Comparison of ENCODE assay signal across 19 mouse cellular contexts in genomic region chr3:58677615-58678014, GRCm38 (mm10). TPM values are rescaled to one million over a fixed set of nuclear protein-coding genes. Genes with fewer than 3 reads are reported as not detected.
DNase-seq lines count a peak whose midpoint lies in the region; ATAC-seq and TF ChIP-seq lines count a peak whose summit lies in the region.
"Had no signal": no experiment of that assay in that cellular context is flagged by ENCODE, and none has a peak within 500 bp of the region (broad histone marks: within the 10 kb centered on the region; RNA-seq: fewer than 3 reads in every experiment).

No protein-coding gene starts in this region.

- H3K9ac ChIP-seq in embryonic facial prominence, embryonic 14.5 days (ENCODE audit: low read depth, low read length): no peak overlapping the region
- H3K9ac ChIP-seq in CH12.LX (ENCODE audit: insufficient read depth, low read depth): peak overlapping the region; percentile 18; the same call in 1 of the 2 replicates
- H3K9ac ChIP-seq in limb, embryonic 13.5 days: no peak overlapping the region; the same call in 1 of the 2 replicates
- H3K9ac ChIP-seq: embryonic facial prominence, embryonic 13.5 days; liver, embryonic 12.5 days had no signal

- intact Hi-C loops in left cerebral cortex, postnatal 4 days (cut with DNase I): no loop called here
- intact Hi-C loops in left cerebral cortex, postnatal 25 days (cut with DNase I): no loop called here

- peaks cover 91% of the 10 kb centered on the region for H3K79me2 ChIP-seq in CH12.LX (replicated peaks; ENCODE audit: control insufficient read depth, extremely low read depth, insufficient read depth, poor library complexity, severe bottlenecking)

- 47% methylated on average over 3 of the region's 3 CpGs for WGBS in embryonic facial prominence, embryonic 14.5 days
- 57% methylated on average over 3 of the region's 3 CpGs for WGBS in embryonic facial prominence, embryonic 10.5 days
- 39% methylated on average over 3 of the region's 3 CpGs for WGBS in limb, embryonic 13.5 days

- dilution Hi-C loops in CH12.LX (cut with MboI; ENCODE audit: extremely low pct_ligation_motif_present, extremely low pct_unique_long_range_greater_than_20kb, low sequenced_read_pairs): no loop called here

- TF ChIP-seq POLR2A in CH12.LX (IDR thresholded peaks at IDR 0.05; ENCODE audit: low read depth, low read length): no peak

- 0 out of 2 replicates have a peak, but pooled peaks cover 12% of the 10 kb centered on the region for H3K36me3 ChIP-seq in embryonic facial prominence, embryonic 14.5 days (ENCODE audit: control insufficient read depth, insufficient read depth, low read length)
- H3K36me3 ChIP-seq in embryonic facial prominence, embryonic 10.5 days (replicated peaks): 0 out of 2 replicates have a peak, but pooled peaks cover 5% of the 10 kb centered on the region
- peaks cover 62 to 78% of the 10 kb centered on the region in 2 experiments for H3K36me3 ChIP-seq in CH12.LX (replicated peaks in 1 of 2; ENCODE audit: control insufficient read depth in 1 of 2, insufficient read depth in 1 of 2, low read length in 1 of 2)
- H3K36me3 ChIP-seq in limb, embryonic 13.5 days: peaks cover 21% of the 10 kb centered on the region

- ATAC-seq in embryonic facial prominence, embryonic 14.5 days (ENCODE audit: low read depth): peak; percentile 66; the same call in 1 of the 2 replicates
- ATAC-seq in limb, embryonic 13.5 days (ENCODE audit: low FRiP score, low read depth): peak; percentile 63; the same call in 1 of the 2 replicates
- ATAC-seq: liver, embryonic 12.5 days had no signal

- in situ Hi-C loops in CH12.LX (cut with MboI; ENCODE audit: low pct_ligation_motif_present, low pct_unique_long_range_greater_than_20kb, low sequenced_read_pairs): loop anchor here (25.0 kb wide), 1 partner anchor 265 kb away; the partner anchor contains the start of gene Tsc22d2

- TF ChIP-seq CTCF in CH12.LX (conservative IDR thresholded peaks at IDR 0.05 in 1 of 2, IDR thresholded peaks at IDR 0.05 in 1 of 2; ENCODE audit: low read depth in 2 of 2, low read length in 2 of 2): no peak

- no peaks in the 10 kb centered on the region for H3K9me3 ChIP-seq in embryonic facial prominence, embryonic 14.5 days (ENCODE audit: control insufficient read depth, low read length)
- no peaks in the 10 kb centered on the region for H3K9me3 ChIP-seq in embryonic facial prominence, embryonic 10.5 days
- no peaks in the 10 kb centered on the region for H3K9me3 ChIP-seq in CH12.LX (replicated peaks; ENCODE audit: low read length)
- H3K9me3 ChIP-seq in limb, embryonic 13.5 days: no peaks in the 10 kb centered on the region
- H3K9me3 ChIP-seq: embryonic facial prominence, embryonic 13.5 days; liver, embryonic 12.5 days; megakaryocyte, embryonic 14.5 days had no signal

- DNase-seq in embryonic facial prominence, embryonic 14.5 days (ENCODE audit: low spot score): no peak
- no peak for DNase-seq in embryonic facial prominence, embryonic 10.5 days (ENCODE audit: low spot score)
- peak; percentile 32 for DNase-seq in left cerebral cortex, postnatal 4 days
- DNase-seq in left cerebral cortex, postnatal 25 days (ENCODE audit: low spot score in 2 of 2): no peak
- no peak for DNase-seq in CH12.LX (ENCODE audit: extremely low read depth)
- no peak for DNase-seq in frontal cortex, postnatal 25 days (ENCODE audit: low spot score in 2 of 2)
- DNase-seq in kidney, postnatal 14 days: no peak
- DNase-seq: cerebellum, postnatal 36 days; thymus, postnatal 14 days had no signal

- no peaks in the 10 kb centered on the region for H3K27me3 ChIP-seq in embryonic facial prominence, embryonic 14.5 days (replicated peaks; ENCODE audit: control insufficient read depth, insufficient read depth, low read length)
- H3K27me3 ChIP-seq in embryonic facial prominence, embryonic 10.5 days (replicated peaks; ENCODE audit: low read depth, poor library complexity, severe bottlenecking): no peaks in the 10 kb centered on the region
- no peaks in the 10 kb centered on the region for H3K27me3 ChIP-seq in CH12.LX (replicated peaks)
- no peaks in the 10 kb centered on the region for H3K27me3 ChIP-seq in limb, embryonic 13.5 days
- H3K27me3 ChIP-seq: embryonic facial prominence, embryonic 13.5 days; liver, embryonic 12.5 days; megakaryocyte, embryonic 14.5 days had no signal

- TF ChIP-seq RAD21 in CH12.LX (IDR thresholded peaks at IDR 0.05; ENCODE audit: low read depth, low read length): no peak

- peaks cover 22% of the 10 kb centered on the region; the same call in 1 of the 2 replicates for H3K4me1 ChIP-seq in embryonic facial prominence, embryonic 14.5 days (ENCODE audit: control insufficient read depth, insufficient read depth, low read length)
- H3K4me1 ChIP-seq in embryonic facial prominence, embryonic 10.5 days: peaks cover 32% of the 10 kb centered on the region
- H3K4me1 ChIP-seq in CH12.LX (ENCODE audit: control insufficient read depth in 1 of 2, insufficient read depth in 2 of 2): peaks cover 31 to 95% of the 10 kb centered on the region in 2 experiments
- peaks cover 46% of the 10 kb centered on the region for H3K4me1 ChIP-seq in limb, embryonic 13.5 days
- H3K4me1 ChIP-seq: liver, embryonic 12.5 days had no signal

- H3K4me2 ChIP-seq in embryonic facial prominence, embryonic 14.5 days (ENCODE audit: low read depth, low read length): no peak overlapping the region
- peak overlapping the region; percentile 48 for H3K4me2 ChIP-seq in CH12.LX (ENCODE audit: insufficient read depth, low read depth, poor library complexity, severe bottlenecking)
- no peak overlapping the region for H3K4me2 ChIP-seq in limb, embryonic 13.5 days (replicated peaks)
- H3K4me2 ChIP-seq: embryonic facial prominence, embryonic 13.5 days; liver, embryonic 12.5 days had no signal

- TF ChIP-seq EP300 in CH12.LX (IDR thresholded peaks at IDR 0.05; ENCODE audit: low read length): no peak

- no peak overlapping the region for H3K4me3 ChIP-seq in embryonic facial prominence, embryonic 14.5 days (ENCODE audit: low read depth, low read length)
- H3K4me3 ChIP-seq in embryonic facial prominence, embryonic 10.5 days: no peak overlapping the region
- no peak overlapping the region for H3K4me3 ChIP-seq in CH12.LX (replicated peaks in 1 of 3; ENCODE audit: low read depth in 2 of 3, low read length in 2 of 3, poor library complexity in 1 of 3)
- H3K4me3 ChIP-seq in limb, embryonic 13.5 days: no peak overlapping the region
- H3K4me3 ChIP-seq: embryonic facial prominence, embryonic 13.5 days; liver, embryonic 12.5 days; megakaryocyte, embryonic 14.5 days had no signal

- H3K27ac ChIP-seq in embryonic facial prominence, embryonic 14.5 days (replicated peaks; ENCODE audit: low read depth, low read length): no peak overlapping the region
- H3K27ac ChIP-seq in embryonic facial prominence, embryonic 10.5 days (replicated peaks): no peak overlapping the region; the same call in 1 of the 2 replicates
- peak overlapping the region; percentile 24; the same call in 1 of the 2 replicates for H3K27ac ChIP-seq in CH12.LX (ENCODE audit: insufficient read depth, low read depth)
- H3K27ac ChIP-seq in limb, embryonic 13.5 days: no peak overlapping the region
- H3K27ac ChIP-seq: embryonic facial prominence, embryonic 13.5 days; liver, embryonic 12.5 days had no signal

TF ChIP-seq in CH12.LX, 34 proteins besides CTCF, POLR2A, EP300 and RAD21:
- TF ChIP-seq NELFE (IDR thresholded peaks at IDR 0.05; ENCODE audit: low read depth, low read length): no peak
- TF ChIP-seq PAX5 (IDR thresholded peaks at IDR 0.05; ENCODE audit: low read length): no peak
- no peak for TF ChIP-seq MAX (IDR thresholded peaks at IDR 0.05; ENCODE audit: low read length)
- TF ChIP-seq MXI1 (IDR thresholded peaks at IDR 0.05; ENCODE audit: low read depth, low read length): no peak
- no peak for TF ChIP-seq MAFK (IDR thresholded peaks at IDR 0.05; ENCODE audit: insufficient replicate concordance, low read length)
- TF ChIP-seq E2F4 (IDR thresholded peaks at IDR 0.05; ENCODE audit: insufficient replicate concordance, low read depth, low read length): no peak
- no peak for TF ChIP-seq CHD2 (IDR thresholded peaks at IDR 0.05; ENCODE audit: low read length)
- TF ChIP-seq USF1 (IDR thresholded peaks at IDR 0.05; ENCODE audit: low read depth, low read length): no peak
- TF ChIP-seq HCFC1 (IDR thresholded peaks at IDR 0.05; ENCODE audit: low read depth, low read length): no peak
- no peak for TF ChIP-seq TBP (conservative IDR thresholded peaks at IDR 0.05; ENCODE audit: low read depth, low read length)
- no peak for TF ChIP-seq IRF4 (IDR thresholded peaks at IDR 0.05; ENCODE audit: low read depth, low read length)
- no peak for TF ChIP-seq ZNF384 (IDR thresholded peaks at IDR 0.05; ENCODE audit: low read depth, low read length)
- no peak for TF ChIP-seq JUND (conservative IDR thresholded peaks at IDR 0.05; ENCODE audit: low read depth, low read length)
- TF ChIP-seq BHLHE40 (IDR thresholded peaks at IDR 0.05; ENCODE audit: low read depth, low read length): no peak
TF ChIP-seq in CH12.LX: peak in this region for 0.

RNA-seq across cellular contexts. Expression of gene Siah2, which starts 14.6 kb away (rescaled TPM):
- 7.8 and 9.0 TPM in 2 replicates for polyA plus RNA-seq in embryonic facial prominence, embryonic 14.5 days (2014; fragmentation: Nextera tagmentation; extraction: Ambion mirVana)
- 2.1 and 2.7 TPM in 2 replicates for polyA plus RNA-seq in embryonic facial prominence, embryonic 10.5 days (2016; fragmentation: Nextera tagmentation; extraction: Ambion mirVana)
- total RNA-seq in left cerebral cortex, postnatal 4 days (2021): 10 to 100 TPM; 19.4 to 23.2 TPM
- total RNA-seq in left cerebral cortex, postnatal 25 days (2021): 10 to 100 TPM; 18.0 to 18.7 TPM
- total RNA-seq in CH12.LX (2012; rRNA removed) (125 and 140 TPM in 2 replicates), CH12.LX (2014; rRNA removed) (119 and 142 TPM in 2 replicates)
- polyA plus RNA-seq in CH12.LX (2012; ENCODE audit: insufficient read length, low read depth): 99.0 and 104 TPM in 2 replicates
- polyA plus RNA-seq in limb, embryonic 13.5 days (2015; fragmentation: Nextera tagmentation; extraction: Ambion mirVana): 5.9 and 6.4 TPM in 2 replicates

RNA-seq across cellular contexts. Expression of gene Erich6, which starts 40.6 kb away (rescaled TPM):
- polyA plus RNA-seq in embryonic facial prominence, embryonic 14.5 days (2014; fragmentation: Nextera tagmentation; extraction: Ambion mirVana): 0.07 and 0.09 TPM in 2 replicates
- polyA plus RNA-seq in embryonic facial prominence, embryonic 10.5 days (2016; fragmentation: Nextera tagmentation; extraction: Ambion mirVana): not detected in 2 replicates
- under 1 TPM; 0.56 to 0.72 TPM for total RNA-seq in left cerebral cortex, postnatal 4 days (2021)
- total RNA-seq in left cerebral cortex, postnatal 25 days (2021): 1 to 10 TPM; 1.1 to 1.5 TPM
- not detected in 2 replicates for total RNA-seq in CH12.LX (2012; rRNA removed)
- total RNA-seq in CH12.LX (2014; rRNA removed): not detected in 2 replicates
- polyA plus RNA-seq in CH12.LX (2012; ENCODE audit: insufficient read length, low read depth): 0.11 TPM in 1 of 2 replicates, not detected in the other
- polyA plus RNA-seq in limb, embryonic 13.5 days (2015; fragmentation: Nextera tagmentation; extraction: Ambion mirVana): not detected in 2 replicates
- total RNA-seq: adrenal gland, postnatal 4 days; granulocyte monocyte progenitor cell, adult 5-6 weeks had no signal
- polyA plus RNA-seq: forebrain, embryonic 11.5 days; kidney, embryonic 14.5 days; liver, embryonic 12.5 days; lung, embryonic 16.5 days; neural tube, embryonic 11.5 days had no signal
